Mouse (Mus musculus): ENCODE measurements around the gene Entpd4b.
"Not testable (repeated sequence)": the region's sequence is repeated elsewhere in the genome, so short reads cannot be mapped to it uniquely, and the experiment has no call there.

Entpd4b gene

GRCm38 (mm10) chr14:69555110-69555831, at the start of gene Entpd4b:
Gene Entpd4b, plus strand, starts transcription at chr14:69555424.
- DNase-seq (ENCODE audit: low spot score) = not testable (repeated sequence)

- not testable (repeated sequence) for DNase-seq (ENCODE audit: low spot score)
These were observed 48.2 kb upstream of the Entpd4b start for GRCm38 (mm10) chr14:69507000-69507399.

- not testable (repeated sequence) for DNase-seq (ENCODE audit: low spot score)
These were observed 42.8 kb upstream of the Entpd4b start, which contains the start of gene Gm27179 for GRCm38 (mm10) chr14:69512449-69512848. Gene Gm27179, minus strand, starts transcription at chr14:69512549.

GRCm38 (mm10) chr14:69520810-69521209, 34.4 kb upstream of the Entpd4b start:
- DNase-seq (ENCODE audit: low spot score) = not testable (repeated sequence)

- not testable (repeated sequence) for DNase-seq (ENCODE audit: low spot score)
These were observed 32.2 kb upstream of the Entpd4b start for GRCm38 (mm10) chr14:69523001-69523400.

GRCm38 (mm10) chr14:69526202-69526601, 29.0 kb upstream of the Entpd4b start:
- DNase-seq (ENCODE audit: low spot score) = not testable (repeated sequence)

GRCm38 (mm10) chr14:69536539-69536938, 18.7 kb upstream of the Entpd4b start:
- DNase-seq (ENCODE audit: low spot score) = not testable (repeated sequence)

- not testable (repeated sequence) for DNase-seq (ENCODE audit: low spot score)
These were observed 15.1 kb upstream of the Entpd4b start for GRCm38 (mm10) chr14:69540113-69540512.

- DNase-seq (ENCODE audit: low spot score) = not testable (repeated sequence)
These were observed 12.5 kb upstream of the Entpd4b start for GRCm38 (mm10) chr14:69542695-69543094.

GRCm38 (mm10) chr14:69544033-69544432, 11.2 kb upstream of the Entpd4b start:
- DNase-seq (ENCODE audit: low spot score) = not testable (repeated sequence)

- not testable (repeated sequence) for DNase-seq (ENCODE audit: low spot score)
These were observed 10.2 kb upstream of the Entpd4b start for GRCm38 (mm10) chr14:69545052-69545451.

GRCm38 (mm10) chr14:69547310-69547709, 7.9 kb upstream of the Entpd4b start:
- DNase-seq (ENCODE audit: low spot score) = not testable (repeated sequence)

GRCm38 (mm10) chr14:69556820-69557219, 1.6 kb downstream of the Entpd4b start:
- not testable (repeated sequence) for DNase-seq (ENCODE audit: low spot score)

GRCm38 (mm10) chr14:69557550-69557949, 2.3 kb downstream of the Entpd4b start:
- DNase-seq (ENCODE audit: low spot score) = not testable (repeated sequence)

All from ovary, postnatal 36 days (tissue).